ENCODE assay signal across 12 mouse cellular contexts in genomic region chr13:63045504-63046205, GRCm38 (mm10).
A peak's percentile ranks its signal among the peaks of the same experiment; 100 is the strongest.
DNase-seq lines count a peak whose midpoint lies in the region; ATAC-seq and TF ChIP-seq lines count a peak whose summit lies in the region.
"Had no signal": no experiment of that assay in that cellular context is flagged by ENCODE, and none has a peak within 500 bp of the region (broad histone marks: within the 10 kb centered on the region; RNA-seq: fewer than 3 reads in every experiment).

No protein-coding gene starts in this region.

- H3K9me3 ChIP-seq in heart, embryonic 12.5 days (replicated peaks), result 0 out of 2 replicates have a peak, but pooled peaks cover 2% of the 10 kb centered on the region
- no peaks in the 10 kb centered on the region for H3K9me3 ChIP-seq in limb, embryonic 12.5 days
- H3K9me3 ChIP-seq in limb, embryonic 10.5 days (replicated peaks), result no peaks in the 10 kb centered on the region; the same call in 1 of the 2 replicates
- peaks cover 5% of the 10 kb centered on the region; the same call in 1 of the 2 replicates for H3K9me3 ChIP-seq in limb, embryonic 14.5 days (ENCODE audit: control insufficient read depth, low read length)
- H3K9me3 ChIP-seq in forebrain, embryonic 12.5 days, result no peaks in the 10 kb centered on the region
- H3K9me3 ChIP-seq: forebrain, embryonic 13.5 days; heart, embryonic 15.5 days; liver, embryonic 15.5 days had no signal

- H3K27me3 ChIP-seq in heart, embryonic 12.5 days (replicated peaks), result no peaks in the 10 kb centered on the region
- no peaks in the 10 kb centered on the region for H3K27me3 ChIP-seq in limb, embryonic 12.5 days
- no peaks in the 10 kb centered on the region for H3K27me3 ChIP-seq in limb, embryonic 10.5 days (ENCODE audit: low read depth, poor library complexity, severe bottlenecking)
- H3K27me3 ChIP-seq in limb, embryonic 14.5 days (ENCODE audit: control insufficient read depth, insufficient read depth, low read length), result no peaks in the 10 kb centered on the region
- no peaks in the 10 kb centered on the region for H3K27me3 ChIP-seq in forebrain, embryonic 12.5 days
- H3K27me3 ChIP-seq: forebrain, embryonic 13.5 days; heart, embryonic 15.5 days; liver, embryonic 15.5 days had no signal

- 69% methylated on average over 2 of the region's 2 CpGs for WGBS in heart, embryonic 12.5 days
- WGBS in limb, embryonic 12.5 days, result 83% methylated on average over 2 of the region's 2 CpGs
- WGBS in limb, embryonic 10.5 days, result 83% methylated on average over 2 of the region's 2 CpGs
- WGBS in limb, embryonic 14.5 days, result 78% methylated on average over 2 of the region's 2 CpGs
- 84% methylated on average over 2 of the region's 2 CpGs for WGBS in forebrain, embryonic 12.5 days

- H3K9ac ChIP-seq in heart, embryonic 12.5 days, result no peak overlapping the region
- no peak overlapping the region for H3K9ac ChIP-seq in limb, embryonic 12.5 days (replicated peaks)
- no peak overlapping the region for H3K9ac ChIP-seq in limb, embryonic 14.5 days (ENCODE audit: low read depth, low read length, severe bottlenecking)
- no peak overlapping the region for H3K9ac ChIP-seq in forebrain, embryonic 12.5 days
- H3K9ac ChIP-seq: forebrain, embryonic 13.5 days; heart, embryonic 15.5 days; liver, embryonic 15.5 days had no signal

- ATAC-seq in heart, embryonic 12.5 days (ENCODE audit: insufficient number of reproducible peaks, low FRiP score), result no peak
- no peak for ATAC-seq in limb, embryonic 12.5 days (ENCODE audit: insufficient number of reproducible peaks, insufficient read depth, low FRiP score, low TSS enrichment, low read depth)
- ATAC-seq in limb, embryonic 14.5 days (ENCODE audit: low FRiP score, low read depth), result no peak
- ATAC-seq in forebrain, embryonic 12.5 days (ENCODE audit: low FRiP score), result no peak

- DNase-seq in heart, adult 11 months, result peak; percentile 73
- no peak for DNase-seq in limb, embryonic 10.5 days (ENCODE audit: low spot score)
- peak; percentile 9 for DNase-seq in ES-CJ7 (ENCODE audit: low read depth, low spot score)
- no peak for DNase-seq in limb, embryonic 14.5 days (ENCODE audit: low spot score)
- no peak for DNase-seq in cerebellum, adult 11-12 months
- DNase-seq: cerebellum, adult 2 months had no signal

- H3K36me3 ChIP-seq in heart, embryonic 12.5 days, result no peaks in the 10 kb centered on the region
- H3K36me3 ChIP-seq in limb, embryonic 12.5 days, result no peaks in the 10 kb centered on the region
- no peaks in the 10 kb centered on the region for H3K36me3 ChIP-seq in limb, embryonic 10.5 days
- H3K36me3 ChIP-seq in limb, embryonic 14.5 days (ENCODE audit: control insufficient read depth, insufficient read depth, low read length), result no peaks in the 10 kb centered on the region
- no peaks in the 10 kb centered on the region for H3K36me3 ChIP-seq in forebrain, embryonic 12.5 days (replicated peaks)
- H3K36me3 ChIP-seq: heart, embryonic 15.5 days; liver, embryonic 15.5 days had no signal

- H3K4me3 ChIP-seq in heart, embryonic 12.5 days, result no peak overlapping the region
- H3K4me3 ChIP-seq in limb, embryonic 12.5 days (replicated peaks), result no peak overlapping the region
- no peak overlapping the region for H3K4me3 ChIP-seq in limb, embryonic 10.5 days
- no peak overlapping the region for H3K4me3 ChIP-seq in limb, embryonic 14.5 days (replicated peaks; ENCODE audit: low read length)
- no peak overlapping the region for H3K4me3 ChIP-seq in forebrain, embryonic 12.5 days (replicated peaks)
- H3K4me3 ChIP-seq: forebrain, embryonic 13.5 days; heart, embryonic 15.5 days; liver, embryonic 15.5 days had no signal

- no peak overlapping the region for H3K27ac ChIP-seq in heart, embryonic 12.5 days (ENCODE audit: poor library complexity, severe bottlenecking)
- H3K27ac ChIP-seq in limb, embryonic 12.5 days, result 0 out of 2 replicates have a peak overlapping the region, but pooled peaks have one; percentile 19
- H3K27ac ChIP-seq in limb, embryonic 10.5 days, result no peak overlapping the region
- H3K27ac ChIP-seq in limb, embryonic 14.5 days (replicated peaks; ENCODE audit: low read depth, low read length), result 0 out of 2 replicates have a peak overlapping the region, but pooled peaks have one; percentile 21
- H3K27ac ChIP-seq in forebrain, embryonic 12.5 days, result no peak overlapping the region
- H3K27ac ChIP-seq: forebrain, embryonic 13.5 days; heart, embryonic 15.5 days; liver, embryonic 15.5 days had no signal

- no peak overlapping the region for H3K4me2 ChIP-seq in heart, embryonic 12.5 days
- H3K4me2 ChIP-seq in limb, embryonic 12.5 days, result no peak overlapping the region
- no peak overlapping the region for H3K4me2 ChIP-seq in limb, embryonic 14.5 days (replicated peaks; ENCODE audit: low read depth, low read length, severe bottlenecking)
- H3K4me2 ChIP-seq in forebrain, embryonic 12.5 days, result no peak overlapping the region
- H3K4me2 ChIP-seq: forebrain, embryonic 13.5 days; heart, embryonic 15.5 days; liver, embryonic 15.5 days had no signal

- H3K4me1 ChIP-seq in heart, embryonic 12.5 days (replicated peaks), result peaks cover 4% of the 10 kb centered on the region; the same call in 1 of the 2 replicates
- H3K4me1 ChIP-seq in limb, embryonic 12.5 days (replicated peaks), result peaks cover 32% of the 10 kb centered on the region
- H3K4me1 ChIP-seq in limb, embryonic 10.5 days, result peaks cover 21% of the 10 kb centered on the region
- H3K4me1 ChIP-seq in limb, embryonic 14.5 days (ENCODE audit: control insufficient read depth, insufficient read depth, low read length), result peaks cover 23% of the 10 kb centered on the region
- no peaks in the 10 kb centered on the region for H3K4me1 ChIP-seq in forebrain, embryonic 12.5 days
- H3K4me1 ChIP-seq: forebrain, embryonic 13.5 days; liver, embryonic 15.5 days had no signal

- no peak for TF ChIP-seq POLR2A in limb, embryonic 14.5 days (IDR thresholded peaks at IDR 0.05; ENCODE audit: borderline replicate concordance, extremely low read depth, insufficient read depth, insufficient read length)

Comparison
In these comparisons a context has a peak if more than half of its experiments do, and no peak if none do; other contexts are left out.
1. H3K27ac ChIP-seq: peak in limb, embryonic 12.5 days (single experiment) and limb, embryonic 14.5 days (single experiment); none in heart, embryonic 12.5 days (single experiment), limb, embryonic 10.5 days (single experiment) and forebrain, embryonic 12.5 days (single experiment).
2. DNase-seq: peak in heart, adult 11 months (single experiment) and ES-CJ7 (single experiment); none in limb, embryonic 10.5 days (single experiment), limb, embryonic 14.5 days (single experiment) and cerebellum, adult 11-12 months (single experiment).